Mouse (Mus musculus) hindbrain, embryonic 10.5 days (tissue): ENCODE data around the gene Umad1. TPM values are rescaled to one million over a fixed set of nuclear protein-coding genes. Genes with fewer than 3 reads are reported as not detected.

ENCODE experiments used
- DNase-seq: peaks from one replicate; pipeline ENCODE4 v3.0.0-alpha.2; 2017; ENCODE audit warnings: low spot score
- H3K27ac ChIP-seq: fragments of 300-500 bp; sonication (generic); 2 replicates; pipeline ENCODE4 v1.5.1; 2016; ENCODE audit warnings: mild to moderate bottlenecking, moderate library complexity
- H3K27me3 ChIP-seq: fragments of 300-500 bp; sonication (generic); 2 replicates; pipeline ENCODE4 v1.6.1; 2016; ENCODE audit warnings: mild to moderate bottlenecking; ENCODE audit not compliant: poor library complexity, insufficient read depth, severe bottlenecking
- H3K36me3 ChIP-seq: fragments of 300-500 bp; sonication (generic); 2 replicates; pipeline ENCODE4 v1.6.1; 2016; ENCODE audit warnings: mild to moderate bottlenecking, moderate library complexity
- H3K4me1 ChIP-seq: fragments of 300-500 bp; sonication (generic); replicated peaks from 2 replicates; pipeline ENCODE4 v1.6.1; 2016; ENCODE audit warnings: mild to moderate bottlenecking
- H3K4me3 ChIP-seq: fragments of 300-500 bp; sonication (generic); 2 replicates; pipeline ENCODE4 v1.5.1; 2016; ENCODE audit warnings: mild to moderate bottlenecking, moderate library complexity
- H3K9me3 ChIP-seq: fragments of 300-500 bp; sonication (generic); 2 replicates; pipeline ENCODE4 v1.6.1; 2016; ENCODE audit warnings: mild to moderate bottlenecking, moderate library complexity
- WGBS: fragments of 180-500 bp; shearing (Covaris S2); methylation state at CpG from one replicate; pipeline ENCODE4 v1.1.7; 2016; 5-methylcytosine and 5-hydroxymethylcytosine counted together
- polyA plus RNA-seq: library from polyadenylated mRNA; unstranded; fragments of >200 nt; fragmentation: Nextera tagmentation; extraction: Ambion mirVana; gene quantifications from 2 replicates; pipeline ENCODE4 v1.2.1, GENCODE M21; 2016

Umad1 gene
- polyA plus RNA-seq = 21.4 and 22.7 TPM in 2 replicates

DNA sequence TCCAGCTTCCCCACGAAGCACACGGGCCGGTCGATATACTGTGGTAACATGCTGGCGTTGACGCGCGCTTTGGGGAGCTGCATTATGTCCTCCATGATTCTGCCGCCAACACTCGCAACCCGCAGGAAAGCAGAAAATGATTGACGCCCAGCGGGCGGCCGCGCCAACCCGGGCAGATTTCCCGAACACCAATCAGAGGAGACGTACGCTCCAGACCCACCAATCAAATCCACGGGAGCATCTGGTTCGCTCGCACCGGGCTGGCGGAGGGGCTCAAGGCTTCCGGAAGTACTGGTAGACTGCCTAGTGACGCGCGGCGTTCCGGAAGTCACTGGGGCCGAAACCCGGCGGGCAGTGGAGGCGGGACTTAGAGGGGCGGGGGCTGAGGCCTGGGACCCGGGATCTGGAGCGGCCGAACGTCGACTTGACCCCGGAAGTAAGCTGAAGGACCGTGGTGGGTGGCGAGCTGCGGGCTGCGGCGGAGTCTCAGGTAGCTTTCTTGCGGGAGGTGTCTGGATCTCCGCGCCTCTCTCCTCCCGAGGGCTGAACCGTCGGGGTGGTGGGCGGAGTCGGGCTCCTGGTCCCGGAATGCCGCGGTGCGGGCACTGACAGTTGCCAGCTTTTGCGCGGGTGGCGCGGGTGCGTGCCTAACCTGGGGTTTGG is at the start of gene Umad1, which contains the start of the genes Rpa3 and Gm45062:
TSS of gene Umad1 (plus strand) at position 285 of the 663 bp plus-strand sequence.
TSS of gene Rpa3 (minus strand) at position 170 of the 663 bp plus-strand sequence.
TSS of gene Gm45062 (plus strand) at position 447 of the 663 bp plus-strand sequence.
- H3K27me3 ChIP-seq = no peaks in the 10 kb centered on the region
- under 1% methylated on average over 64 of the region's 64 CpGs for WGBS
- H3K27ac ChIP-seq = peak within 1 kb of the TSS; percentile 92
- H3K9me3 ChIP-seq = no peaks in the 10 kb centered on the region
- peaks cover 19% of the 10 kb centered on the region for H3K4me1 ChIP-seq
- peaks cover 19% of the 10 kb centered on the region for H3K36me3 ChIP-seq
- DNase-seq = peak; percentile 98
- H3K4me3 ChIP-seq = peak within 1 kb of the TSS; percentile 79

- 14% methylated on average over 10 of the region's 10 CpGs for WGBS
- Histone ChIP-seq H3K4me3 (peak overlapping the region; percentile 80), H3K4me1 (peaks cover 11% of the 10 kb centered on the region), H3K27ac (peak overlapping the region; percentile 98), H3K36me3 (peaks cover 10% of the 10 kb centered on the region), H3K9me3 (no peaks in the 10 kb centered on the region), H3K27me3 (no peaks in the 10 kb centered on the region)
- DNase-seq = no peak
Observed at GRCm38 (mm10) chr6:8209866-8210186, 49.3 kb upstream of the Umad1 start.

GRCm38 (mm10) chr6:8210661-8211060 is 48.4 kb upstream of the Umad1 start:
- 94% methylated on average over 3 of the region's 3 CpGs for WGBS
- H3K9me3 ChIP-seq = no peaks in the 10 kb centered on the region
- no peak for DNase-seq
- H3K36me3 ChIP-seq = peaks cover 19% of the 10 kb centered on the region
- H3K4me3 ChIP-seq = peak overlapping the region; percentile 80; the same call in 1 of the 2 replicates
- no peak overlapping the region for H3K27ac ChIP-seq
- peaks cover 11% of the 10 kb centered on the region for H3K4me1 ChIP-seq
- no peaks in the 10 kb centered on the region for H3K27me3 ChIP-seq

DNA sequence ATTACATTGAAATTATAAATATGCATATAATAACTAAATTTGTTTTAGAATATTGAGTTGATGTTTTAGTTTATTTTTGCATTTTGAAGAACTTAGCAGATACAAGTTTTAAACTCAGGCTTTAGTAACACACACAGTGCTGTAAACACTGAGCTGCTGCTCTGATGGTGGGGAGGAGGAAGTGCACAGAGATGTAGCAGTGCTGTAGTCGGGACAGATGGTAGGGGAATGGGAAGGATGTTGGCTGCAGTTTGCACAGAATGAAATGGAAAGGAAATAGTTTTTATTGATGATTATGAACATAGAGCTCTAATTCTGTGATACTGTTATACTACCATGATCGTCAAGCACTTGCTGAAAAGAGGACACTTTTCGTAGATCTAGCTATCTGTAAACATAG is 32.1 kb upstream of the Umad1 start:
- Histone ChIP-seq H3K27me3 (no peaks in the 10 kb centered on the region), H3K4me1 (no peaks in the 10 kb centered on the region), H3K27ac (no peak overlapping the region), H3K9me3 (no peaks in the 10 kb centered on the region), H3K4me3 (no peak overlapping the region), H3K36me3 (peaks cover 48% of the 10 kb centered on the region)
- DNase-seq = no peak
- 92% methylated on average over 3 of the region's 3 CpGs for WGBS

- Histone ChIP-seq H3K36me3 (peaks cover 60% of the 10 kb centered on the region), H3K27me3 (no peaks in the 10 kb centered on the region), H3K9me3 (no peaks in the 10 kb centered on the region), H3K27ac (no peak overlapping the region), H3K4me1 (no peaks in the 10 kb centered on the region), H3K4me3 (no peak overlapping the region)
- WGBS = 91% methylated on average over 3 of the region's 3 CpGs
- DNase-seq = no peak
Observed at GRCm38 (mm10) chr6:8228596-8228995, 30.5 kb upstream of the Umad1 start.

GRCm38 (mm10) chr6:8258316-8258715 is 772 bp upstream of the Umad1 start:
- H3K27me3 ChIP-seq = no peaks in the 10 kb centered on the region
- 11% methylated on average over 6 of the region's 6 CpGs for WGBS
- peak overlapping the region; percentile 92 for H3K27ac ChIP-seq

DNA sequence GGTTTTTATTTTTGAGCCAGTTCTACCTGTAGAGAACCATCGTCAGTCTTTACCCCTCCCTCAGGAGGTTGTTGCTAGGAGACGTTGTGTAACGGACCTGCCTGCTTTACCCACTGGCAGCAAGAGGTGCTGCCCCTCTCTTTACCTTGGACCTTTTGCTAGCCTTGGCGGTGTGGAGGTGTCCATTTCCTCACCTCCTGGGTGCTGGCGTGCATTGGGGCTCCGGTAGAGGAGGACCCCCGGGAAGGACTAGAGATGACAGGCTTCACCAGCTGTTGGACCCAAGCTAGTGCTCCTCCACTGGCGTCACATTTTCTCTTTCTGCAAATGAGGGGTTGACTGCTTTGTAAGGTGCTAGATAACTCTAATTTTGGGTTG is 568 bp downstream of the Umad1 start:
- H3K4me1 ChIP-seq = peaks cover 19% of the 10 kb centered on the region
- H3K27ac ChIP-seq = peak overlapping the region; percentile 92
- peak overlapping the region; percentile 79 for H3K4me3 ChIP-seq
- no peak for DNase-seq
- WGBS = 1% methylated on average over 8 of the region's 8 CpGs
- H3K9me3 ChIP-seq = no peaks in the 10 kb centered on the region
- peaks cover 14% of the 10 kb centered on the region for H3K36me3 ChIP-seq
- H3K27me3 ChIP-seq = no peaks in the 10 kb centered on the region

More at GRCm38 (mm10) chr6:8258316-8258715, 772 bp upstream of the Umad1 start:
- no peak for DNase-seq
- Histone ChIP-seq H3K36me3 (peaks cover 27% of the 10 kb centered on the region), H3K9me3 (no peaks in the 10 kb centered on the region), H3K4me3 (peak overlapping the region; percentile 79), H3K4me1 (peaks cover 19% of the 10 kb centered on the region)

- H3K4me3 ChIP-seq = no peak overlapping the region
- no peak overlapping the region for H3K27ac ChIP-seq
- no peaks in the 10 kb centered on the region for H3K9me3 ChIP-seq
- peaks cover 14% of the 10 kb centered on the region; the same call in 1 of the 2 replicates for H3K36me3 ChIP-seq
- no peaks in the 10 kb centered on the region for H3K27me3 ChIP-seq
- no peaks in the 10 kb centered on the region for H3K4me1 ChIP-seq
- 91% methylated on average over 3 of the region's 3 CpGs for WGBS
- DNase-seq = no peak
Observed at GRCm38 (mm10) chr6:8271047-8271446, 12.0 kb downstream of the Umad1 start.

GRCm38 (mm10) chr6:8274387-8275054 is 15.4 kb downstream of the Umad1 start:
- no peak overlapping the region for H3K27ac ChIP-seq
- peak; percentile 49 for DNase-seq
- H3K27me3 ChIP-seq = no peaks in the 10 kb centered on the region
- H3K4me1 ChIP-seq = no peaks in the 10 kb centered on the region
- no peaks in the 10 kb centered on the region for H3K9me3 ChIP-seq
- H3K36me3 ChIP-seq = peaks cover 14% of the 10 kb centered on the region; the same call in 1 of the 2 replicates
- no peak overlapping the region for H3K4me3 ChIP-seq
- WGBS = 37% methylated on average over 6 of the region's 6 CpGs

GRCm38 (mm10) chr6:8275098-8275497 is 16.0 kb downstream of the Umad1 start:
- no peak for DNase-seq
- 11% methylated on average over 1 of the region's 1 CpGs for WGBS

DNA sequence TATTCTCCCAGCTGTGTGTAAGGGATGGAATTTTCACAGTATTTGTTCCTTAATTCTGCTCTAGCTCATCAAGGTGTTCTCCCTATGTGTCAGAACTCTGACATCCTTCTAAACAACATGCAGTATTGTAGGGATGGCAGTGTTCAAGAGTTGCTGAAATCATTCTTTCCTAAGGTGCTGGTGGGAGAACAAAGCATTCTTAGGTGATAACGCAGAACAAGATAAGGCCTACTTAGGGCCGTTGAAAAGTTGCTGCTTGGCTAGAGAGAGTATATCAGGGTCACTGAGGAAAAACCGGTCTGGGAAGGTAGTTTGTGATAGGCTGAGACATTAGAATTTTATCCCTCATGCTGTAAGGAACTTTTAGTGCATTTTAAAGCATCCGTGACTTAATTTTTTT is 17.3 kb downstream of the Umad1 start:
- no peak for DNase-seq

More at GRCm38 (mm10) chr6:8275098-8275497, 16.0 kb downstream of the Umad1 start:
- Histone ChIP-seq H3K9me3 (no peaks in the 10 kb centered on the region), H3K27ac (no peak overlapping the region), H3K27me3 (no peaks in the 10 kb centered on the region), H3K4me1 (no peaks in the 10 kb centered on the region), H3K36me3 (peaks cover 14% of the 10 kb centered on the region; the same call in 1 of the 2 replicates), H3K4me3 (no peak overlapping the region)

GRCm38 (mm10) chr6:8278426-8279002 is 19.4 kb downstream of the Umad1 start:
- Histone ChIP-seq H3K27ac (no peak overlapping the region), H3K4me1 (no peaks in the 10 kb centered on the region), H3K9me3 (no peaks in the 10 kb centered on the region), H3K4me3 (no peak overlapping the region), H3K27me3 (no peaks in the 10 kb centered on the region), H3K36me3 (no peaks in the 10 kb centered on the region)
- DNase-seq = no peak
- WGBS = 70% methylated on average over 5 of the region's 5 CpGs

More for the DNA sequence above, 17.3 kb downstream of the Umad1 start:
- Histone ChIP-seq H3K4me3 (no peak overlapping the region), H3K27me3 (no peaks in the 10 kb centered on the region), H3K27ac (no peak overlapping the region), H3K36me3 (peaks cover 8% of the 10 kb centered on the region; the same call in 1 of the 2 replicates), H3K9me3 (no peaks in the 10 kb centered on the region), H3K4me1 (no peaks in the 10 kb centered on the region)
- 83% methylated on average over 4 of the region's 4 CpGs for WGBS

- Histone ChIP-seq H3K27me3 (no peaks in the 10 kb centered on the region), H3K9me3 (no peaks in the 10 kb centered on the region), H3K36me3 (no peaks in the 10 kb centered on the region), H3K4me1 (no peaks in the 10 kb centered on the region), H3K4me3 (no peak overlapping the region), H3K27ac (no peak overlapping the region)
- DNase-seq = no peak
- 92% methylated on average over 4 of the region's 4 CpGs for WGBS
Observed at GRCm38 (mm10) chr6:8283255-8283654, 24.2 kb downstream of the Umad1 start.
